Mouse (Mus musculus) cerebellum, postnatal 10 days (tissue): Measurements from ENCODE around the gene Mtg1.

Experiments
- DNase-seq, 2 experiments: peaks; one replicate each; pipeline ENCODE4 v3.0.0; 2021; ENCODE audit warnings: mixed read lengths in 2 of 2

Gene Mtg1

DNA sequence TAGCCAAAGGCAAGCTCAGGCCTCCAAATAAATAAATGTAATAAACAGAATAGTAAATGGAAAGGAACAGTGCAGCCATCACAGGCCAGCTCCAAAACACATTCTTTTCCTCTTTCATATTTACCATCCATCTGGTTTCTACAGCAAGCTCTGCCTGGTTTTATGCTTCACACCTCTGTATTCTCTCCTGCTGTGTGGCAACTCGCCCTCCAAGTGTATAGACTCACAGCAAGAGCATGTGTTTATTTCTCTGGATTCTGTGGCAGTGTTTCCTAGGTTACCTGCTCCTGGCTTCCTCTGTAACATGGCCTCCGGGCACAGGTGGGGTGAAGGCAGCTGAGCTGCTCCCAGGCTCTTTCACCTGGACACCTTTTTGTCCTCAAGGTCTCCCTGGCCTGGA lies 55.1 kb downstream of the Mtg1 start:
- no peak for DNase-seq

DNA sequence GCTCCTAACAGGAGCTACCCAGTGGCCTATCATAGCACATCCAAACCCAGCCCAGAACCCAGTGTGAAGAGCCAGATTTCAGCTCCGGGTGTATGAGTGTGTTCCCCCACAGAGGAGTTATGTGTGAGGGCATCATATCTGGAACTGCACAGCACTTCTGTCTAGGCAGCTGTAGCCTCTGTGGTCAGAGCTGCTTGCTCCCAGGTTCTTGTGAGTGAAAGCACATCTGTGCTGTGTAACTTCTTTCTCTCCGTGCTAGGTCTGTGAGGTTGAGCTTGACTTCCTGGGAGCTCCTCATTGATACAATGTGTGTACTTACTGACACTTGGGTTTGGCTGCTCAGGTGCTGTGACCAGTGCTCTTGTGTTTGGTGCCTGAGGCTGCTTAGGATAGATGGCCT lies 55.5 kb downstream of the Mtg1 start:
- no peak for DNase-seq

DNA sequence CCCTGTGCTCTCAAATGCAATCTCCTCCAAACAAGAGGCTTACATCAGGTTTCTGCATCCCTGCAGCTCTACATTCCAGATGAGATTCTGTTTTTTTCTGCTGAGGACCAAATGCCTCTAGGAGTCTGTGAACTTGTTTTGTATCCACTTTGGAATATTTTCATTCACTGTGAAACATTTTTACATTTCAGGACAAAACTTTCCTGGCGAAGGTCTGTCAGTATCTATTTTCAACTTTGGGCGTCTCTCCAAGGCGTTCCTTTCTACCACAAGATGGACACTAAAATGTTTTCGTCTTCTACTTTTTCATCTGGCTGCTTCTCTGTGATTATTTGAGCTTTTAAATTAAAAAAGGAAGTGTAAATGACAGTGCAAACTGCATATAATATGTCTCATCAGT lies 56.7 kb downstream of the Mtg1 start:
- no peak for DNase-seq

DNA sequence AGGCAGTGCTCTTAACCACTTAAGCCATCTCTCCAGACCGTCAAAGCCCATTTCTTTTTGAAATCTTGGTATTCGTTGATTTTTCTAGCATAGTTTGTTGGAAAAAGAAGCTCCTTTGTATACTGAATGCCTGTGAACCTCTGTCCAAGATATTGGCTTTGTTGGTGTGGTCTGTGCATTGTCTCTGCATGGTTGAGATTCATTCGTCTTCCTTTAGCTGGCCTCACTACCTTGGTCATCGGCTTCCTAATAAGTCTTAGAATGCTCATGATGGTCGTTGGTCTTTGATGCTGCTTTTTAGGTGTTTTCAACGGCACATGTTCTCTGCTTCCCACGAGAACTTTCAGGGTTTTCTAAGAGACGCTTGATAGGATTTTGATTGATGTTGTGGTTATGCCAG lies 58.6 kb downstream of the Mtg1 start:
- DNase-seq: no peak
